Mouse (Mus musculus) spleen, adult 2 months (tissue): Measurements from ENCODE around the gene St6gal1.

Experiments used
- CTCF ChIP-seq: fragments of 200-500 bp; IDR thresholded peaks from 2 replicates; pipeline ENCODE4 v1.5.1; 2011; ENCODE audit warnings: mild to moderate bottlenecking, inconsistent platforms; ENCODE audit not compliant: insufficient read depth, insufficient read length, insufficient replicate concordance; ENCODE audit errors: extremely low read depth
- POLR2A ChIP-seq: fragments of 200-500 bp; IDR thresholded peaks from 2 replicates; pipeline ENCODE4 v1.6.1; 2011; ENCODE audit warnings: low read depth, low read length, inconsistent platforms

DNA sequence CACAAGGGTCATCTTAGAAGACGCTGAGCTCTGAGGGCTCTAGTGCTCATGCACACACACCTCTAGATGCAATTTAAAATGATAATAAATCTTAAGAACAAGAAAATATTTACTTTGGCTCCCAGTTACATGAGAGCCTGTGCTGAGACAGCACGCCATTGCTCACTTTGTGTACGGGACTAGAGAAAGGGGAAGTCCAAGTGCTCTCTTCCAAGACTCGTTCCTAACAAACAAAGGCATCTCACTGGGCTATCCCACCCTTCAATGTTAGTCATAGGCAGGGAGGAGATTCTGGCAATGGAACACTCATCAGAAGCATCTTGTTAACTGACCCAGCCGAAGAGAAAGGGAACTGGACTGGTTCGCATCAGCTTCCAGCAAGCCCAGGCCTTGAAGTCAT is 108.1 kb downstream of the St6gal1 start:
- no peak for TF ChIP-seq CTCF
- no peak for TF ChIP-seq POLR2A
